8 mouse cellular contexts compared by ENCODE assay signal in the genomic region with DNA sequence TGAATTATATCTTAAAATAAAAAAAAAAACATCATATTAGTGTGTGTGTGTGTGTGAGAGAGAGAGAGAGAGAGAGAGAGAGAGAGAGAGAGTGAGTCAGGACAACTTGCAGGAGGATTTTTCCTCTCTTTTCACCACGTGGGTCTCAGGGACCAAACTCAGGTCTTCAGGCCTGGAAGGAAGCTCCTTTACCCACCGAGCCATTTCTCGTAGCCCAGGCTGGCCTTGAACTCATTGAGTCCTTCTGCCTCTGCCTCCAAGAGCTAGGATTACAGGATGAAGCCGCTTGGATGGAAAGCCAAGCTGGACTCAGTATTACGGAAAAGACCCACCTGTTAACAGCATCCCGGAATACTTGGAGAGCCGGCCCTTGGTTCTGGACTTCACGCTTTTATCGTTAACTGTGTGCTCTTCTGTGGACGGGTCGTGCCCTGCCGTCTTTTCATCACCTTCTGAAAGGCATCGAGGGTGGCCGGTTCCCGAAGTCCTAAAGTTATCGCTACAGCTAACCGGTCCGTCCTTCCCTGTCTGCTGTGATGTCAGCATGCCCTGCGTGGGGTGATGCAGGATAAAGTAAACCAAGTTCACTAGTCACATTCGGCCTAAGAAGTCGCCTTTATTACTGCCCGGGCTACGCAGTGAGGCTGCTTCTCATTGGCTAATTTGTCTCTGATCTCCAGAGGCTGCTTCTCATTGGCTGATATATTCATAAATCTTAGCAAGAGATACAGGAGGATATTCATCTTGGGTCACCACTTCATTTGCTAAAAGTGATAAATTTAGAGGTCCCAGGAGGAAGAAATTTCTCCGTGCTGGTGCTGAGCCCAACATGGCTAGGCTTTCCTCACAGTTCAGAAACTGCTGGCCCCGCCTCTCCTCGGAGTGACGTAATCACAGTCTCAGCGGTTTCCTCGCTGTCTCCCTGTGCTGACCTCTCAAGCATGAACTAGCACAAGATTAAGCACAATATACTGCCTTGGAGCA. TPM values are rescaled to one million over a fixed set of nuclear protein-coding genes. Genes with fewer than 3 reads are reported as not detected.
DNase-seq lines count a peak whose midpoint lies in the region; ATAC-seq and TF ChIP-seq lines count a peak whose summit lies in the region.

No protein-coding gene starts in this region.

- 21% methylated on average over 29 of the region's 29 CpGs for WGBS in embryonic facial prominence, embryonic 13.5 days
- WGBS in heart, embryonic 12.5 days: 24% methylated on average over 29 of the region's 29 CpGs
- 18% methylated on average over 29 of the region's 29 CpGs for WGBS in kidney, embryonic 14.5 days
- WGBS in lung, postnatal 0 days: 21% methylated on average over 29 of the region's 29 CpGs
- WGBS in olfactory bulb, adult 2 months: 13% methylated on average over 29 of the region's 29 CpGs

- H3K4me2 ChIP-seq in CH12.LX (ENCODE audit: insufficient read depth, low read depth, poor library complexity, severe bottlenecking): peak overlapping the region; percentile 74
- peak overlapping the region; percentile 63 for H3K4me2 ChIP-seq in embryonic facial prominence, embryonic 13.5 days
- peak overlapping the region; percentile 66 for H3K4me2 ChIP-seq in heart, embryonic 12.5 days
- H3K4me2 ChIP-seq in kidney, embryonic 14.5 days (replicated peaks; ENCODE audit: low read depth, low read length): peak overlapping the region; percentile 52
- H3K4me2 ChIP-seq in lung, postnatal 0 days (replicated peaks; ENCODE audit: low read depth, low read length): peak overlapping the region; percentile 59

- in situ Hi-C loops in CH12.LX (cut with MboI; ENCODE audit: low pct_ligation_motif_present, low pct_unique_long_range_greater_than_20kb, low sequenced_read_pairs): no loop called here

- peak overlapping the region; percentile 87 for H3K9ac ChIP-seq in CH12.LX (ENCODE audit: insufficient read depth, low read depth)
- peak overlapping the region; percentile 73 for H3K9ac ChIP-seq in embryonic facial prominence, embryonic 13.5 days
- H3K9ac ChIP-seq in heart, embryonic 12.5 days: peak overlapping the region; percentile 59
- H3K9ac ChIP-seq in kidney, embryonic 14.5 days (ENCODE audit: low read depth, low read length): peak overlapping the region; percentile 53
- H3K9ac ChIP-seq in lung, postnatal 0 days (replicated peaks; ENCODE audit: low read depth): 0 out of 2 replicates have a peak overlapping the region, but pooled peaks have one; percentile 5

- H3K4me1 ChIP-seq in CH12.LX (ENCODE audit: control insufficient read depth in 1 of 2, insufficient read depth in 2 of 2): peaks cover 3 to 8% of the 10 kb centered on the region in 2 experiments; a peak in 2 of 4 replicates
- no peaks in the 10 kb centered on the region; the same call in 1 of the 2 replicates for H3K4me1 ChIP-seq in embryonic facial prominence, embryonic 13.5 days
- H3K4me1 ChIP-seq in heart, embryonic 12.5 days (replicated peaks): peaks cover 8% of the 10 kb centered on the region; the same call in 1 of the 2 replicates
- peaks cover 4% of the 10 kb centered on the region; the same call in 1 of the 2 replicates for H3K4me1 ChIP-seq in kidney, embryonic 14.5 days (ENCODE audit: control insufficient read depth, insufficient read depth, low read length)
- no peaks in the 10 kb centered on the region for H3K4me1 ChIP-seq in lung, postnatal 0 days (ENCODE audit: insufficient read depth, low read depth, low read length)
- H3K4me1 ChIP-seq in olfactory bulb, adult 2 months (ENCODE audit: control insufficient read depth, insufficient read depth, low read length): peaks cover 5% of the 10 kb centered on the region; the same call in 1 of the 2 replicates

- TF ChIP-seq POLR2A in CH12.LX (IDR thresholded peaks at IDR 0.05; ENCODE audit: low read depth, low read length): peak; percentile 92
- no peak for TF ChIP-seq POLR2A in olfactory bulb, adult 2 months (IDR thresholded peaks at IDR 0.05; ENCODE audit: insufficient read depth, low read depth, low read length)

- H3K4me3 ChIP-seq in CH12.LX (replicated peaks in 1 of 3; ENCODE audit: low read depth in 2 of 3, low read length in 2 of 3, poor library complexity in 1 of 3): peak overlapping the region; percentile 79 to 89 (median 80)
- H3K4me3 ChIP-seq in embryonic facial prominence, embryonic 13.5 days: peak overlapping the region; percentile 52
- H3K4me3 ChIP-seq in heart, embryonic 12.5 days: peak overlapping the region; percentile 53
- H3K4me3 ChIP-seq in kidney, embryonic 14.5 days (ENCODE audit: low read length): peak overlapping the region; percentile 47
- H3K4me3 ChIP-seq in lung, postnatal 0 days (ENCODE audit: low read depth, low read length): peak overlapping the region; percentile 12; the same call in 1 of the 2 replicates
- H3K4me3 ChIP-seq in olfactory bulb, adult 2 months (ENCODE audit: insufficient read depth, low read depth, low read length): peak overlapping the region; percentile 75

- H3K79me2 ChIP-seq in CH12.LX (replicated peaks; ENCODE audit: control insufficient read depth, extremely low read depth, insufficient read depth, poor library complexity, severe bottlenecking): peaks cover 9% of the 10 kb centered on the region

- H3K36me3 ChIP-seq in CH12.LX (replicated peaks in 1 of 2; ENCODE audit: control insufficient read depth in 1 of 2, insufficient read depth in 1 of 2, low read length in 1 of 2): peaks cover 8 to 28% of the 10 kb centered on the region in 2 experiments
- H3K36me3 ChIP-seq in embryonic facial prominence, embryonic 13.5 days: 0 out of 2 replicates have a peak, but pooled peaks cover 7% of the 10 kb centered on the region
- H3K36me3 ChIP-seq in heart, embryonic 12.5 days: peaks cover 6% of the 10 kb centered on the region
- H3K36me3 ChIP-seq in kidney, embryonic 14.5 days (ENCODE audit: control insufficient read depth, insufficient read depth, low read length): no peaks in the 10 kb centered on the region
- no peaks in the 10 kb centered on the region for H3K36me3 ChIP-seq in lung, postnatal 0 days (ENCODE audit: insufficient read depth, low read length)

- no peak for TF ChIP-seq RAD21 in CH12.LX (IDR thresholded peaks at IDR 0.05; ENCODE audit: low read depth, low read length)

- TF ChIP-seq CTCF in CH12.LX (conservative IDR thresholded peaks at IDR 0.05 in 1 of 2, IDR thresholded peaks at IDR 0.05 in 1 of 2; ENCODE audit: low read depth in 2 of 2, low read length in 2 of 2): no peak
- TF ChIP-seq CTCF in lung, postnatal 0 days (IDR thresholded peaks at IDR 0.05): no peak
- no peak for TF ChIP-seq CTCF in olfactory bulb, adult 2 months (IDR thresholded peaks at IDR 0.05; ENCODE audit: insufficient read depth, low read depth, low read length)

- dilution Hi-C loops in CH12.LX (cut with MboI; ENCODE audit: extremely low pct_ligation_motif_present, extremely low pct_unique_long_range_greater_than_20kb, low sequenced_read_pairs): no loop called here

- H3K27ac ChIP-seq in CH12.LX (ENCODE audit: insufficient read depth, low read depth): peak overlapping the region; percentile 74
- peak overlapping the region; percentile 62 for H3K27ac ChIP-seq in embryonic facial prominence, embryonic 13.5 days
- no peak overlapping the region; the same call in 1 of the 2 replicates for H3K27ac ChIP-seq in heart, embryonic 12.5 days (ENCODE audit: poor library complexity, severe bottlenecking)
- 0 out of 2 replicates have a peak overlapping the region, but pooled peaks have one; percentile 12 for H3K27ac ChIP-seq in kidney, embryonic 14.5 days (ENCODE audit: low read depth, low read length)
- H3K27ac ChIP-seq in lung, postnatal 0 days (ENCODE audit: low read length): no peak overlapping the region
- H3K27ac ChIP-seq in olfactory bulb, adult 2 months (ENCODE audit: insufficient read depth, low read depth, low read length): no peak overlapping the region

- TF ChIP-seq EP300 in CH12.LX (IDR thresholded peaks at IDR 0.05; ENCODE audit: low read length): no peak
- TF ChIP-seq EP300 in lung, postnatal 0 days (IDR thresholded peaks at IDR 0.05): no peak

- peaks cover 30% of the 10 kb centered on the region for H3K9me3 ChIP-seq in CH12.LX (replicated peaks; ENCODE audit: low read length)
- H3K9me3 ChIP-seq in embryonic facial prominence, embryonic 13.5 days: peaks cover 7% of the 10 kb centered on the region; the same call in 1 of the 2 replicates
- H3K9me3 ChIP-seq in heart, embryonic 12.5 days (replicated peaks): peaks cover 16% of the 10 kb centered on the region
- H3K9me3 ChIP-seq in kidney, embryonic 14.5 days (ENCODE audit: control insufficient read depth, low read length): peaks cover 11% of the 10 kb centered on the region
- H3K9me3 ChIP-seq in lung, postnatal 0 days (ENCODE audit: low read length): no peaks in the 10 kb centered on the region

- 0 out of 2 replicates have a peak, but pooled peaks have one; percentile 44 for ATAC-seq in embryonic facial prominence, embryonic 13.5 days (ENCODE audit: insufficient number of reproducible peaks, insufficient read depth, low FRiP score, low TSS enrichment, low read depth)
- ATAC-seq in heart, embryonic 12.5 days (ENCODE audit: insufficient number of reproducible peaks, low FRiP score): peak; percentile 85
- ATAC-seq in kidney, embryonic 14.5 days (ENCODE audit: low FRiP score, low TSS enrichment): peak; percentile 85
- ATAC-seq in lung, postnatal 0 days: peak; percentile 89

- H3K27me3 ChIP-seq in CH12.LX (replicated peaks): peaks cover 11% of the 10 kb centered on the region
- H3K27me3 ChIP-seq in embryonic facial prominence, embryonic 13.5 days: no peaks in the 10 kb centered on the region
- no peaks in the 10 kb centered on the region for H3K27me3 ChIP-seq in heart, embryonic 12.5 days (replicated peaks)
- no peaks in the 10 kb centered on the region for H3K27me3 ChIP-seq in kidney, embryonic 14.5 days (ENCODE audit: control insufficient read depth, insufficient read depth, low read length)
- no peaks in the 10 kb centered on the region for H3K27me3 ChIP-seq in lung, postnatal 0 days (replicated peaks; ENCODE audit: insufficient read depth, low read length)

- peak; percentile 92 for DNase-seq in CH12.LX (ENCODE audit: extremely low read depth)
- DNase-seq in adipocyte (ENCODE audit: low spot score): peak; percentile 62
- peak; percentile 82 for DNase-seq in lung, postnatal 0 days (ENCODE audit: low spot score)
- peak; percentile 61 for DNase-seq in yolk sac, embryonic 10.5 days (ENCODE audit: low spot score)

RNA-seq across cellular contexts. Expression of a gene that starts 8.6 kb away (rescaled TPM):
- total RNA-seq in CH12.LX (2012; rRNA removed) (18.5 and 23.3 TPM in 2 replicates), CH12.LX (2014; rRNA removed) (1.4 and 1.6 TPM in 2 replicates)
- polyA plus RNA-seq in CH12.LX (2012; ENCODE audit: insufficient read length, low read depth): 11.0 and 25.8 TPM in 2 replicates
- 213 and 290 TPM in 2 replicates for polyA plus RNA-seq in embryonic facial prominence, embryonic 13.5 days (2015; fragmentation: Nextera tagmentation; extraction: Ambion mirVana)
- 97.4 and 111 TPM in 2 replicates for polyA plus RNA-seq in heart, embryonic 12.5 days (2016; fragmentation: Nextera tagmentation; extraction: Ambion mirVana)
- polyA plus RNA-seq in kidney, embryonic 14.5 days (2014; fragmentation: Nextera tagmentation; extraction: Ambion mirVana): 124 and 166 TPM in 2 replicates
- 117 and 122 TPM in 2 replicates for polyA plus RNA-seq in lung, postnatal 0 days (2015; fragmentation: Nextera tagmentation; extraction: Ambion mirVana)
- polyA plus RNA-seq in olfactory bulb, adult 2 months (2012; ENCODE audit: insufficient read depth, insufficient read length, low replicate concordance, missing spikeins): not detected in 2 replicates

RNA-seq across cellular contexts. Expression of a gene that starts 11.7 kb away (rescaled TPM):
- total RNA-seq in CH12.LX (2012; rRNA removed): 16.5 and 18.1 TPM in 2 replicates
- 7.0 and 8.2 TPM in 2 replicates for total RNA-seq in CH12.LX (2014; rRNA removed)
- 24.6 and 28.6 TPM in 2 replicates for polyA plus RNA-seq in CH12.LX (2012; ENCODE audit: insufficient read length, low read depth)
- 17.7 and 17.8 TPM in 2 replicates for polyA plus RNA-seq in embryonic facial prominence, embryonic 13.5 days (2015; fragmentation: Nextera tagmentation; extraction: Ambion mirVana)
- 37.3 and 42.0 TPM in 2 replicates for polyA plus RNA-seq in heart, embryonic 12.5 days (2016; fragmentation: Nextera tagmentation; extraction: Ambion mirVana)
- 10.8 and 15.4 TPM in 2 replicates for polyA plus RNA-seq in kidney, embryonic 14.5 days (2014; fragmentation: Nextera tagmentation; extraction: Ambion mirVana)
- 27.1 and 28.6 TPM in 2 replicates for polyA plus RNA-seq in lung, postnatal 0 days (2015; fragmentation: Nextera tagmentation; extraction: Ambion mirVana)
- polyA plus RNA-seq in olfactory bulb, adult 2 months (2012; ENCODE audit: insufficient read depth, insufficient read length, low replicate concordance, missing spikeins): not detected in 2 replicates

Comparison
In these comparisons a context has a peak if more than half of its experiments do, and no peak if none do; other contexts are left out.
1. H3K27ac ChIP-seq: peak in CH12.LX (single experiment), embryonic facial prominence, embryonic 13.5 days (single experiment) and kidney, embryonic 14.5 days (single experiment); none in heart, embryonic 12.5 days (single experiment), lung, postnatal 0 days (single experiment) and olfactory bulb, adult 2 months (single experiment).
2. H3K4me3 ChIP-seq: peak in every context shown above with its lines; median percentile 80 in CH12.LX; 75 in olfactory bulb, adult 2 months; 53 in heart, embryonic 12.5 days; 52 in embryonic facial prominence, embryonic 13.5 days; 47 in kidney, embryonic 14.5 days; 12 in lung, postnatal 0 days.
3. H3K9ac ChIP-seq: peak in every context shown above with its lines; median percentile 87 in CH12.LX; 73 in embryonic facial prominence, embryonic 13.5 days; 59 in heart, embryonic 12.5 days; 53 in kidney, embryonic 14.5 days; 5 in lung, postnatal 0 days.
4. RNA of a gene that starts 8.6 kb away (polyA plus RNA-seq): 213 to 290 TPM in embryonic facial prominence, embryonic 13.5 days, 124 to 166 TPM in kidney, embryonic 14.5 days, 117 to 122 TPM in lung, postnatal 0 days, 97.4 to 111 TPM in heart, embryonic 12.5 days and 11.0 to 25.8 TPM in CH12.LX; not detected in olfactory bulb, adult 2 months; every median in the first group is over 10 times any median in the second.
5. Peak in every context shown above with its lines, with median percentiles within 50 percentile points of each other: DNase-seq, H3K4me2 ChIP-seq and ATAC-seq.